Mouse (Mus musculus) megakaryocyte, embryonic 14.5 days (primary cell): ENCODE results near the gene Klf2. TPM values are rescaled to one million over a fixed set of nuclear protein-coding genes. Genes with fewer than 3 reads are reported as not detected.

Experiments used
- H3K27me3 ChIP-seq: replicated peaks from 2 replicates; pipeline ENCODE3; 2012; ENCODE audit warnings: inconsistent platforms
- H3K36me3 ChIP-seq: replicated peaks from 2 replicates; pipeline ENCODE3; 2012; ENCODE audit warnings: low read length, inconsistent platforms, mixed read lengths
- H3K4me1 ChIP-seq: 2 replicates; pipeline ENCODE4 v1.6.1; 2012; ENCODE audit warnings: inconsistent platforms
- H3K4me3 ChIP-seq: replicated peaks from 2 replicates; pipeline ENCODE3; 2012; ENCODE audit warnings: moderate library complexity, mild to moderate bottlenecking, inconsistent platforms
- H3K9me3 ChIP-seq: 2 replicates; pipeline ENCODE4 v1.6.1; 2012; ENCODE audit warnings: inconsistent platforms
- FLI1 ChIP-seq: IDR thresholded peaks from 2 replicates; pipeline ENCODE4 v1.6.1; 2012; ENCODE audit warnings: low read length, inconsistent platforms, mixed read lengths
- GATA1 ChIP-seq: IDR thresholded peaks from 3 replicates; pipeline ENCODE4 v1.6.1; 2012; ENCODE audit warnings: mixed read lengths, low read length, inconsistent platforms, borderline replicate concordance
- polyA plus RNA-seq: library from polyadenylated mRNA; stranded (reverse); fragments of >175 nt; gene quantifications from 2 replicates; pipeline ENCODE4 v1.2.3, GENCODE M21; 2012; ENCODE audit warnings: low replicate concordance; ENCODE audit not compliant: insufficient read depth

Klf2 gene
- polyA plus RNA-seq, 1 experiment: 29.5 TPM

DNA sequence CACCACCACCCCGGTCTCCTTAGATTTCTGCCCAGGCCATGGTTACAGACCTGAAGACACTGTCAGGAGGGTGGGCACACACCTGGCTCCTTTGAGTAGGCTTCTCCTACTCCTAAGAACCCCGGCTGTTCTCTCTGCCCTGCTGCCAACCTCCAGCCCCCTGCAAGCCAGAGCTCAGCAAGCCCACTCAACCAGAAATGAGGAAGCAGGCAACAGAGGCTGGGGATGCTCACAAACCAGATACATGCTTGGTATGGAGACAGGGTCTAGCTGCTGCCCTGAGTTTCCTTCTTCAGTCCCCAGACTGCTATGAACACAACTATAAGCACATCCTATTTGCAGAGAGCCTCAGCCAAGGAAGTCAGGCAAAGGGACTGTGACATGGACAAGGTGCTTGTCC, 29.3 kb downstream of the Klf2 start:
- peaks cover 78% of the 10 kb centered on the region for H3K36me3 ChIP-seq
- TF ChIP-seq FLI1 (no peak), GATA1 (no peak)
- H3K9me3 ChIP-seq: no peaks in the 10 kb centered on the region
- no peak overlapping the region for H3K4me3 ChIP-seq
- peaks cover 17% of the 10 kb centered on the region for H3K4me1 ChIP-seq
- peaks cover 19% of the 10 kb centered on the region for H3K27me3 ChIP-seq

DNA sequence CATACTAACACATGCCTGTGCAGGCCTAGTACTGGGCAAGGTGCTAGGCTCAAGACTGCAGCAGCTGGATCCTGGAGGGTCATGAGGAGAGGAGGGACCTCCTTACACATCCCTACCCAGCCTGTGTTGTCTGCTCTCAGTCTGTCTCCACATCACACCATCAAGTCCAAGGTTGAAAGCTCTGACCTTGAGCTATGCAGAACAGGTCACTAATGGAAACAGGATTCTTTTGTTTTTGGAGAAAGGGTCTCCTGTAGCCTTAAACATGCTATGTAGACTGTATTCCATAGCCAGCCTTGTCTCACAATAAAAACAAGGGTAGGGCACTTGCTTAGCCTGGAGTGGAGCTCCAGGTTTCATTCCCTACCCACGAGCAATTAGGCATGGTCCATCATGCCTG, 30.1 kb downstream of the Klf2 start:
- Histone ChIP-seq H3K27me3 (peaks cover 27% of the 10 kb centered on the region), H3K4me3 (no peak overlapping the region), H3K9me3 (no peaks in the 10 kb centered on the region), H3K4me1 (peaks cover 23% of the 10 kb centered on the region), H3K36me3 (peaks cover 79% of the 10 kb centered on the region)
- no peak for TF ChIP-seq GATA1
- no peak for TF ChIP-seq FLI1

DNA sequence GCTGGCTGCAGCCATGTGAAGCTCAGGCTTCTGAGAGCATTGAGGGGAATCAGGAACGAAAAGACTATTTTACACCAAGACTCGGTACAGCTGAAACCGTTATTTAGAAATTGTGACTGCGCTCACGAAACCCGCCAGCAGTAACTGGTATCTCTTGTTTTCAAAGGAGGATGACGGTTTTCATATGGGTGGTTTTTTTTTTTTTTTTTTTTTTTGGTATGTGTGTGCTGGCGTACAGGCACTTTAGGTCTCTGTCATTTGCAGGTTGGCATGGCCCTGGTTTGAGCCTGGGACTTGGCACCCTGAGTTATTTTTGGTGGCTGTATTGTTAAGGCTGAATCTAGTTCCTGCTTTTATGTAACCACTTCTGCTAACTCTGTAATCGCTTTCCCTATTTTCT, 31.0 kb downstream of the Klf2 start:
- peaks cover 32% of the 10 kb centered on the region for H3K4me1 ChIP-seq
- no peak overlapping the region for H3K4me3 ChIP-seq
- no peaks in the 10 kb centered on the region for H3K9me3 ChIP-seq
- peaks cover 74% of the 10 kb centered on the region for H3K36me3 ChIP-seq
- no peak for TF ChIP-seq FLI1
- TF ChIP-seq GATA1: no peak
- H3K27me3 ChIP-seq: peaks cover 29% of the 10 kb centered on the region

DNA sequence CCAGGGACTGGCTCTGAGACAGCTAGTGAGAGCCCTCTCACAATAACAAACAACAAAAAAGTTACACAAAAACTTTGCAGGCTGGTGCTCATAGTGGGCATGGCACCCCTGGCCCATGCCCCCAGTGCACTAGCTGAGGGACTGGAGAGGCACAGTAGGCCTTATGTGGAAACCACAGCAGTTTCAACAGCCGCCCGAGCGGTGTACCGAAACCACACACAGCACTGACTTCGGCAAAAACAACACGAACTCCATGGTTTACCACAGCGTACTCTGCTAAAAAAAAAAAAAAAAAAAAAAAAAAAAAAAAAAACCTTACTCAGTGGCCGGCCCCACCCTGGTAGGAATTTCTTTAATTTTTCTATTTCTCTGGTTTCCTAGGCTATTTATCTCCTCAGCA, 31.9 kb downstream of the Klf2 start:
- peaks cover 73% of the 10 kb centered on the region for H3K36me3 ChIP-seq
- TF ChIP-seq FLI1 (no peak), GATA1 (no peak)
- H3K4me1 ChIP-seq: peaks cover 40% of the 10 kb centered on the region
- peaks cover 37% of the 10 kb centered on the region for H3K27me3 ChIP-seq
- no peak overlapping the region for H3K4me3 ChIP-seq
- no peaks in the 10 kb centered on the region for H3K9me3 ChIP-seq

DNA sequence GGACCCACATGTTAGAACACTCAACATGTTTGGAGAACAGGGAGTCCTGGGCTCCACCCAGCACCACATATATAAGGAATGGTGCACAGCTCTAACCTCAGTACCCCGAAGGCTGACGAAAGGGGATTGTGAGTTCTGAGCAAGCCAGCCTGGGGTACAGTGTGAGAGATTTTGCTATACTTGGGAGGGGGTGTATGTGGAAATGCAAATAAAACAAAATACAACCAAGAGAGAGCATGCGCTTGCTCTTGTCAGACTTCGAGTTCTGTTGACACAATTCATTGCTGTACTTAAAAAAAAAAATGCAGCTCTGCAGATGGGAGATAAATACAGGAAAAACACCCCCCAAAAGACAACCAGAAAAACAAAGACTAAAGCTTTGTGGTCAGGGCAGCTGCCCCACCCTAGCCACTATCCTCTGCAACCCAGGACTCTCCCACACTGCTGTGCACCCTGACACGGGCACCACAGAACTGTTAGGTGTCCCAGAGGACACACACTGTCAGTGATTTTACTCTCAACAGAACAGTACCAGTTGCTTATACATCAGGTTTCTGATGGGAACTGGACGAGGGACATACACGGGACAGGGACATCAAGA, 32.7 kb downstream of the Klf2 start:
- H3K4me3 ChIP-seq: no peak overlapping the region
- H3K9me3 ChIP-seq: no peaks in the 10 kb centered on the region
- peaks cover 73% of the 10 kb centered on the region for H3K36me3 ChIP-seq
- peaks cover 47% of the 10 kb centered on the region for H3K4me1 ChIP-seq
- TF ChIP-seq GATA1 (no peak), FLI1 (no peak)
- H3K27me3 ChIP-seq: peaks cover 42% of the 10 kb centered on the region

DNA sequence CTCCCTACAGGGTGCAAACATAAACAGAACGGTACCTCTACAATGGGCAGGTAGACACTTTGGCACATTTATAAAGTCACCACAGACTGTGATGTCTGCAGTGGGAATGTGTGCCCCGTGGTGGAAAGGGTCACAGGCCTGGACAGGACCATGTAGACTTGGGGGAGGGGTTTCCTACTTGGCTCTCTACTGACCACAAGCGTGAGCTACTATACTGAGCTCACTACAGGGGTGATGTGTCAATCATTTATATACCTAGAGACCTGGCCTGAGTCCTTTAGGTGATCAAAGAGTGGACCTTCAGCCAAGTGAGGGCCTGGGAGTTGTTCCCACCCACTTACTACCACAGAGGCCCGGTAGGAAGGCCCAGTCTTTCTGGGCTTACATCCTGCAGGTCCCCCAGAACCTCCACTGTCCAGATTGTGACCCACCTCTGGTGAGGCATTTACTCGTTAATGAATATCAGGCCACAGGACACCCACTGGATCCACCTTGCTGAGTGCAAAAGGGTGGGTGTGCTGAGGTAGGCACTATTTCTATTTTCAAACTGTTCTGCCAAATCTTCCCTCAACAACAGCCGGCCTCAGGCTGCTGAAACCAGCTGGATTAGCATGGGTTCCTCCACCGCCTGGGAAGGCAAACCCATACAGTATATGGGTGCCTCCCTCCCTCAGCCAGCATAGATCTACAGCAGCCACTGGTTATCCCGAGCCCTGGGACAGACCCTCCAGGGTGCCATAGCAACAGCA, 34.3 kb downstream of the Klf2 start:
- H3K9me3 ChIP-seq: no peaks in the 10 kb centered on the region
- peaks cover 46% of the 10 kb centered on the region for H3K27me3 ChIP-seq
- no peak overlapping the region for H3K4me3 ChIP-seq
- H3K36me3 ChIP-seq: peaks cover 75% of the 10 kb centered on the region
- TF ChIP-seq FLI1: no peak
- peaks cover 43% of the 10 kb centered on the region for H3K4me1 ChIP-seq

DNA sequence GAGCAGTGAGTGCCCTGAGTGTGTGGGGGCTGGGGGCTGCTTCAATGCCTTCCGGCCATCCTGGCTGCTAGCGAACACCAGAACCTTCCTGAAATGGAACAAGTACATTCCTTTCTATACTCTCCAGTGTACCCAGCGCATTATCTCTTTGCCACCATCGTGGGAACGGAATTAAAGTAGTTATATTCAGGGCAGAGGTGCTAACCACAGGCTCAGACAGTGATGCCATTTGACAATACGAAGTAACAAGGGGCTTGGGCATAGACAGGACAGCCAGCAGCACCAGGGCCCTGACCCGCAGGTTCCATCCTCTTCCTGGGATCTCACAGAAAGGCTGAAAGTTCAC, 34.8 kb downstream of the Klf2 start:
- Histone ChIP-seq H3K4me1 (peaks cover 42% of the 10 kb centered on the region), H3K27me3 (peaks cover 43% of the 10 kb centered on the region), H3K36me3 (peaks cover 75% of the 10 kb centered on the region)

DNA sequence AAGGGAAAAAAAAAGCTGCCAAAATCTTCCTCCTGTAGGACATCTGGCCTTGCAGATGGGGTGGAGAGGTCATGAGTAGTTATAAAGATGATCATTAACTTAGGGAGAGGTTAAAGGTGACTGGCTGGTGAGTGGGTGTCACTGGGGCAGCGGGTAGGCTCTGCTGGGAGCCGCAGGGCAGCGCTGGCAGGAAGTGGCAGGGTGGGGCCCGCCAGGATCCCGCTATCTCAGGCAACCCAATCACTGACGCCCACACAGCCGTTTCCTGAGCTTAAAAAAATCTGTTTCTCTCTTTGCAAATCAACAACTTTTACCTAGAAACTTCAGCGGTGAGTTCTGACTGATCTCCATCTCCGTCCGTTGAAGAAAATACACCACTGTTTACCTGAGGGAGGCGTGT, 35.4 kb downstream of the Klf2 start:
- peaks cover 42% of the 10 kb centered on the region for H3K4me1 ChIP-seq
- H3K36me3 ChIP-seq: peaks cover 75% of the 10 kb centered on the region
- no peak overlapping the region for H3K4me3 ChIP-seq
- TF ChIP-seq GATA1 (no peak), FLI1 (no peak)
- peaks cover 43% of the 10 kb centered on the region for H3K27me3 ChIP-seq
- no peaks in the 10 kb centered on the region for H3K9me3 ChIP-seq

More for the DNA sequence above, 34.8 kb downstream of the Klf2 start:
- H3K4me3 ChIP-seq: no peak overlapping the region
- TF ChIP-seq FLI1 (no peak), GATA1 (no peak)
- H3K9me3 ChIP-seq: no peaks in the 10 kb centered on the region

DNA sequence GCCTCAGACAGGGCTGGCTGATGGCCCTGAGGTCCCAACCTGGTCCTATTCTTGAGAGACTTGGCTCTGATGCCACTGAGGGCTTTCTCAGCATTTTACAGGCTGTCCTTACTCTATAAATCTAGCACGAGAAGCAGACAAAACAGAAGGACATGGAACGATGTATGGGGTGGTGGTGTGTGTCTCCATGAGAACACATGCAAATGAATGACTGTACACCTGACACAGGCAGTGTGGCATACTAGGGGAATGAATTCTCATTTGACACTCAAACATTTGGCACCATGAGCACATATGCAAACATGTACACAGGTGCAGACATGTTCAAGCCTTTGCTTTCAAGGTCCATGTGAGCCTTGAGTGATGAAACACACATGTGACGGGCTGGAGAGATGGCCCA, 37.8 kb downstream of the Klf2 start:
- no peak overlapping the region for H3K4me3 ChIP-seq
- H3K36me3 ChIP-seq: peaks cover 89% of the 10 kb centered on the region
- TF ChIP-seq FLI1 (no peak), GATA1 (no peak)
- peaks cover 41% of the 10 kb centered on the region for H3K27me3 ChIP-seq
- no peaks in the 10 kb centered on the region for H3K9me3 ChIP-seq
- H3K4me1 ChIP-seq: peaks cover 35% of the 10 kb centered on the region

DNA sequence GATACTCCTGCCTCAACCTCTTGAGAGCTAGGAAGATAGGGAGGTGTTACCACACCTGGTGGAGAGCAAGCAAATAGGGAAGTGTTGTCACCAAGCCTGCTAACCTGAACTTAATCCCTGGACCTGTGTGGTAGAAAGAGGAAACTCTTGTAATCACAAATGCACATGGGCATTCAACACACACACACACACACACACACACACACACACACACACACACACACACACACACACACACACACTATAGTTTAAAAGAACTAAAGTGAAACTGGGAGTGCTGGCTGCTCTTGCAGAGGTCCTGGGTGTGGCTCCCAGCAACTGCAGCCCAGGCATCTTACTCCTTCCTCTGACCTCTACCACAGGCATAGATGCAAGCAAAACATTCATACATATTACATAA, 41.3 kb downstream of the Klf2 start:
- Histone ChIP-seq H3K4me3 (no peak overlapping the region), H3K9me3 (no peaks in the 10 kb centered on the region), H3K4me1 (peaks cover 21% of the 10 kb centered on the region), H3K36me3 (peaks cover 95% of the 10 kb centered on the region), H3K27me3 (peaks cover 16% of the 10 kb centered on the region)
- TF ChIP-seq GATA1 (no peak), FLI1 (no peak)

DNA sequence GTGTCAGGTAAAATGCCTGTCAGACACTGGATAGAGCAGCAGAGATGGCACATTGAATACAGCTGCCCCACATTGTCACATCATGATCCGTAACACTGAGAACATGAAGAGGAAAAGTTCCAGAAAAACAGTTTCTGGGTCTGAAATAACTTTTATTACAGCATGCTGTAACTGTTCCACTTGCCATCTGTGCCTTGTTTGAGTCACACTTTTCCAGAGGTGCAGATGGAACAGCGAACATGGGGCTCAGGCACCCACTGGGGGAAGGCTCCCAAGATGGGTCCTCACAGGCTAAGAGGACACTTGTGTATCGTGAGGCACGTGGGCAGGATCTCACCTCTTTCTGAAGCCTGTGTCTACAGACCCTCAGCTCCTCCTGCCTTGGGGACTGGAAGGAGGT, 43.9 kb downstream of the Klf2 start:
- H3K36me3 ChIP-seq: peaks cover 95% of the 10 kb centered on the region

More for the DNA sequence above, 43.9 kb downstream of the Klf2 start:
- H3K4me3 ChIP-seq: no peak overlapping the region
- no peaks in the 10 kb centered on the region for H3K9me3 ChIP-seq
- H3K4me1 ChIP-seq: peaks cover 12% of the 10 kb centered on the region
- TF ChIP-seq FLI1 (no peak), GATA1 (no peak)
- H3K27me3 ChIP-seq: peaks cover 2% of the 10 kb centered on the region
